Mouse (Mus musculus) midbrain, embryonic 16.5 days (tissue): ENCODE measurements around the gene Il21r. TPM values are rescaled to one million over a fixed set of nuclear protein-coding genes. Genes with fewer than 3 reads are reported as not detected.

Experiments
- ATAC-seq: fragments of 200-750 bp; cut with Nextera tagmentation; 2 replicates; pipeline ENCODE4 v1.8.0; 2017; ENCODE audit warnings: moderate TSS enrichment
- H3K27ac ChIP-seq: fragments of 300-500 bp; sonication (generic); 2 replicates; pipeline ENCODE4 v1.5.1; 2014; ENCODE audit warnings: mild to moderate bottlenecking, low read length, mixed read lengths
- H3K27me3 ChIP-seq: fragments of 300-500 bp; sonication (generic); 2 replicates; pipeline ENCODE4 v1.6.1; 2014; ENCODE audit warnings: low read depth, low read length, mixed read lengths; ENCODE audit not compliant: control insufficient read depth, insufficient read depth
- H3K36me3 ChIP-seq: fragments of 300-500 bp; sonication (generic); 2 replicates; pipeline ENCODE4 v1.6.1; 2014; ENCODE audit warnings: mild to moderate bottlenecking, low read length, moderate library complexity, mixed read lengths; ENCODE audit not compliant: control insufficient read depth, insufficient read depth
- H3K4me1 ChIP-seq: fragments of 300-500 bp; sonication (generic); 2 replicates; pipeline ENCODE4 v1.6.1; 2014; ENCODE audit warnings: mild to moderate bottlenecking, low read length, mixed read lengths; ENCODE audit not compliant: control insufficient read depth, insufficient read depth
- H3K4me2 ChIP-seq: fragments of 300-500 bp; sonication (generic); 2 replicates; pipeline ENCODE4 v1.6.1; 2014; ENCODE audit warnings: mild to moderate bottlenecking, low read length, mixed read lengths
- H3K4me3 ChIP-seq: fragments of 300-500 bp; sonication (generic); 2 replicates; pipeline ENCODE4 v1.5.1; 2014; ENCODE audit warnings: low read depth, mild to moderate bottlenecking, low read length, moderate library complexity, mixed read lengths
- H3K9ac ChIP-seq: fragments of 300-500 bp; sonication (generic); 2 replicates; pipeline ENCODE4 v1.6.1; 2014; ENCODE audit warnings: low read depth, low read length, mixed read lengths
- H3K9me3 ChIP-seq: fragments of 300-500 bp; sonication (generic); replicated peaks from 2 replicates; pipeline ENCODE4 v1.6.1; 2014; ENCODE audit warnings: mild to moderate bottlenecking, low read length, mixed read lengths; ENCODE audit not compliant: control insufficient read depth, poor library complexity, severe bottlenecking
- WGBS: fragments of 180-500 bp; shearing (Covaris S2); extraction: QIAGEN DNeasy Blood & Tissue Kit; methylation state at CpG from one replicate; pipeline ENCODE4 v1.1.7; 2014; 5-methylcytosine and 5-hydroxymethylcytosine counted together
- polyA plus RNA-seq: library from polyadenylated mRNA; unstranded; fragments of >200 nt; fragmentation: Nextera tagmentation; extraction: Ambion mirVana; gene quantifications from 2 replicates; pipeline ENCODE4 v1.2.1, GENCODE M21; 2015

Gene Il21r
- polyA plus RNA-seq, 1 experiment from 2014 or later: 0.28 TPM

GRCm38 (mm10) chr7:125620077-125620476 lies 16.8 kb downstream of the Il21r start:
- Histone ChIP-seq H3K4me1 (no peaks in the 10 kb centered on the region), H3K9me3 (no peaks in the 10 kb centered on the region), H3K36me3 (no peaks in the 10 kb centered on the region), H3K27me3 (no peaks in the 10 kb centered on the region), H3K27ac (no peak overlapping the region), H3K9ac (no peak overlapping the region), H3K4me2 (no peak overlapping the region), H3K4me3 (no peak overlapping the region)
- ATAC-seq: no peak
- WGBS: 85% methylated on average over 4 of the region's 4 CpGs

GRCm38 (mm10) chr7:125622741-125623685 lies 19.8 kb downstream of the Il21r start:
- Histone ChIP-seq H3K4me2 (no peak overlapping the region), H3K4me3 (no peak overlapping the region), H3K9ac (no peak overlapping the region), H3K4me1 (no peaks in the 10 kb centered on the region), H3K27me3 (no peaks in the 10 kb centered on the region), H3K9me3 (no peaks in the 10 kb centered on the region), H3K36me3 (no peaks in the 10 kb centered on the region), H3K27ac (no peak overlapping the region)
- WGBS: 82% methylated on average over 7 of the region's 7 CpGs
- ATAC-seq: no peak

GRCm38 (mm10) chr7:125625219-125625618 lies 22.0 kb downstream of the Il21r start:
- Histone ChIP-seq H3K9ac (no peak overlapping the region), H3K27me3 (no peaks in the 10 kb centered on the region), H3K4me3 (no peak overlapping the region), H3K9me3 (peaks cover 4% of the 10 kb centered on the region; the same call in 1 of the 2 replicates), H3K4me2 (no peak overlapping the region), H3K27ac (no peak overlapping the region), H3K4me1 (no peaks in the 10 kb centered on the region), H3K36me3 (no peaks in the 10 kb centered on the region)
- ATAC-seq: no peak
- WGBS: 83% methylated on average over 4 of the region's 4 CpGs

GRCm38 (mm10) chr7:125625829-125626228 lies 22.6 kb downstream of the Il21r start:
- no peak for ATAC-seq
- Histone ChIP-seq H3K9me3 (peaks cover 4% of the 10 kb centered on the region; the same call in 1 of the 2 replicates), H3K4me3 (no peak overlapping the region), H3K27me3 (no peaks in the 10 kb centered on the region), H3K36me3 (no peaks in the 10 kb centered on the region), H3K27ac (no peak overlapping the region), H3K4me2 (no peak overlapping the region), H3K9ac (no peak overlapping the region), H3K4me1 (no peaks in the 10 kb centered on the region)
- WGBS: 69% methylated on average over 7 of the region's 7 CpGs

- H3K4me1 ChIP-seq: no peaks in the 10 kb centered on the region
- WGBS: 67% methylated on average over 4 of the region's 4 CpGs
- no peak overlapping the region for H3K4me3 ChIP-seq
- H3K27me3 ChIP-seq: no peaks in the 10 kb centered on the region
- no peak overlapping the region for H3K27ac ChIP-seq
- ATAC-seq: no peak
- H3K36me3 ChIP-seq: no peaks in the 10 kb centered on the region
- H3K9ac ChIP-seq: no peak overlapping the region
- no peak overlapping the region for H3K4me2 ChIP-seq
- peaks cover 4% of the 10 kb centered on the region; the same call in 1 of the 2 replicates for H3K9me3 ChIP-seq
Observed at GRCm38 (mm10) chr7:125630317-125630716, 27.1 kb downstream of the Il21r start.

- H3K4me2 ChIP-seq: no peak overlapping the region
- no peaks in the 10 kb centered on the region for H3K4me1 ChIP-seq
- no peak overlapping the region for H3K9ac ChIP-seq
- no peaks in the 10 kb centered on the region for H3K27me3 ChIP-seq
- H3K9me3 ChIP-seq: peaks cover 4% of the 10 kb centered on the region; the same call in 1 of the 2 replicates
- no peaks in the 10 kb centered on the region for H3K36me3 ChIP-seq
- no peak overlapping the region for H3K27ac ChIP-seq
- WGBS: 92% methylated on average over 3 of the region's 3 CpGs
- H3K4me3 ChIP-seq: no peak overlapping the region
- ATAC-seq: no peak
Observed at GRCm38 (mm10) chr7:125630989-125631388, 27.8 kb downstream of the Il21r start.

- peaks cover 13% of the 10 kb centered on the region for H3K36me3 ChIP-seq
- H3K4me3 ChIP-seq: no peak overlapping the region
- no peak overlapping the region for H3K4me2 ChIP-seq
- no peaks in the 10 kb centered on the region for H3K27me3 ChIP-seq
- H3K9me3 ChIP-seq: no peaks in the 10 kb centered on the region
- 89% methylated on average over 8 of the region's 8 CpGs for WGBS
- no peak overlapping the region for H3K27ac ChIP-seq
- ATAC-seq: no peak
- peaks cover 6% of the 10 kb centered on the region; the same call in 1 of the 2 replicates for H3K4me1 ChIP-seq
- no peak overlapping the region for H3K9ac ChIP-seq
Observed at GRCm38 (mm10) chr7:125637220-125638140, 34.3 kb downstream of the Il21r start.

GRCm38 (mm10) chr7:125638376-125638775 lies 35.1 kb downstream of the Il21r start:
- Histone ChIP-seq H3K9me3 (no peaks in the 10 kb centered on the region), H3K36me3 (peaks cover 19% of the 10 kb centered on the region), H3K4me2 (no peak overlapping the region), H3K27ac (no peak overlapping the region; the same call in 1 of the 2 replicates), H3K4me3 (no peak overlapping the region), H3K4me1 (peaks cover 6% of the 10 kb centered on the region; the same call in 1 of the 2 replicates), H3K9ac (no peak overlapping the region), H3K27me3 (no peaks in the 10 kb centered on the region)
- WGBS: 68% methylated on average over 6 of the region's 6 CpGs
- ATAC-seq: no peak
